Mouse (Mus musculus) heart, postnatal 36 days (tissue): ENCODE results near the gene Ccr1. TPM values are rescaled to one million over a fixed set of nuclear protein-coding genes. Genes with fewer than 3 reads are reported as not detected.

Experiments
- DNase-seq, 2 experiments: peaks; one replicate each; pipeline ENCODE4 v3.0.0; 2021 to 2022
- intact Hi-C: fragments of 180-260 bp; cut with DNase I; formaldehyde crosslinking; loops from one replicate; pipeline ENCODE4 v1.15.1; 2025
- total RNA-seq, 2 experiments: library from RNA; stranded (reverse); gene quantifications; 2 replicates each; pipeline ENCODE4 v1.2.3; 2021

Gene Ccr1
- total RNA-seq, 2 experiments from 2014 or later, result 1.1 to 1.3 TPM

DNA sequence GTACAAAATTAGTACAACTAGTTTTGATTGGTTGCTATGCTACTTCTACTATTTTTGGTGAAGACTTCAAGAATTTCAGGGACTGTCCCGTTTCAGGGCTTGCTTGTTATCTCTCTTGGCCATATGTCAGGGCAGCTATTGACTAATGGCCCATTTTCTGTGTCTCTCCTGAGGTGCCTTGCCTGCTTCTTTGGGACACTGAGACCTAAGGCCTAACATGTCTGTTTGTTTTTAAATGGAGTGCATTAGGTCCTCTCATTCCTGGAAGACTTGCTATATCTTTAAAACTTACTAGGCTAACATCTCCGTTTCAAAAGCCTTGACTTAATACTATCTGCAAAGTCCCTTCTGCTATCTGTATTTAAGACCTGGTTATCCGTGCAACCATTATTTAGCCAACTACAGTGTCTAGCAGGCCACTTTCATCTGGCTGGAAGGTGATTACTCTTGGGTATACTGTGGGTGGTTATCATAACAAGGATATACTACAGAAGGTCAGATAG is 10.5 kb downstream of the Ccr1 start:
- DNase-seq, result no peak
- intact Hi-C loops, result no loop called here

GRCm38 (mm10) chr9:123956892-123957291 is 11.6 kb downstream of the Ccr1 start:
- no peak for DNase-seq
- intact Hi-C loops, result no loop called here

DNA sequence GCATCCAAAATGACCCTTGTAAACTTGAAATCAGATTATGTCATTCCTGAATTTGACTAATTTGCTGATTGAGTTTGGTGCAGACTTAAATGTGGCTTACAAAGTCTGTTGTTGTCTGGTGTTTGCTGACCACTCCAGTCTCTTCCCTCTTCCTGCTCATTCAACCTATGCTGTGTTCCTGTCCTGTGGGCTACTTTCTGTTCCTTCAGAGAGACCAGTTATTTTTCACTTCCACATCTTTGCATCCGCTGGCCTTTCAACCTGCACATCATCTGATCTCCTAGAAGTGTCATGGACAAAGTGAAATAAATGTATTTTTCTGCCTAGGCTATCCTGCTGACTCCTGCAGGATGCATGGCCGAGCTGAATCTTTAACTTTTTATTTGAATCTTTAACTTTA is 14.9 kb downstream of the Ccr1 start:
- no peak for DNase-seq
- intact Hi-C loops, result no loop called here

GRCm38 (mm10) chr9:123951176-123951575 is 17.3 kb downstream of the Ccr1 start:
- intact Hi-C loops, result no loop called here

GRCm38 (mm10) chr9:123949432-123949831 is 19.1 kb downstream of the Ccr1 start:
- intact Hi-C loops, result no loop called here
- DNase-seq, result no peak

More at GRCm38 (mm10) chr9:123951176-123951575, 17.3 kb downstream of the Ccr1 start:
- no peak for DNase-seq

GRCm38 (mm10) chr9:123947815-123948214 is 20.7 kb downstream of the Ccr1 start:
- intact Hi-C loops, result no loop called here
- DNase-seq, result no peak

DNA sequence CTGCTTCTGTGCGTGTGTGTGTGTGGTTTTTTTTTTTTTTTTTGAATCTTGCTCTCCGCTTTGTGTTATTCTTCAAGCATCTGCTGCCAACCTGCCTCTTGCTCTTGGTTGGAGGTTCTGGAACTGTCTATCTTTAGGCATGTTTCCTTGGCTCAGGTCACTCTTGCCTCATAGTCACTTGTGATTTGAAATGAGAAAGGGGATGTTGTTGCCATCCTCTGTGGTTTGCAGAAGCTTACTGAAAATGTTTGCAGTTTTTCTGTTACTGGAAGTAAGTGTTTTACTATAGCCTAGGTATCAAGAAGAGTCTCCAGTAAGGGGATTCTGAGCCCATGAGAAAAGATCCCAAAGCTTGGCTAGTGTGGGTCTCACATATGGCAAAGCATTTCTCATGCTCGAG is 26.5 kb downstream of the Ccr1 start:
- intact Hi-C loops, result no loop called here

DNA sequence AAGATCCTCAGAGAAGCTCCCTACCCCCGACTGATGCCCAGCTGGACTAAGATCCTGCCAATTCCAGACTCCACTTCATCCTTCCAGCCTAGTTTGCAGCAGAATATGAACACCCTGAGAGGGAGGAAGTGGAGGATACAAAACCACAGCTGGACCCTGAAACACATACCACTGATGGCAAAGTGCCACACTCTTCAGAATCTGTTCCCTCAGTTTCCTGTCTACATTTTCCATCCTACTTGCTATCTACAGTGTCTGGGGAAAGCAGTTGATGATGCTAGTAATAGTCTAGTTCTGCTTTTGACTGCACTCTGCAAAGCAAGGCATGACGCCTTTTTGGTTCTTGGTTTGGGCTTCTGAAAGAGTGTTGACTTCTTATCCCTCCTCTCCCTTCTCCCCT is 27.2 kb downstream of the Ccr1 start:
- no peak for DNase-seq
- intact Hi-C loops, result no loop called here

More for the DNA sequence above, 26.5 kb downstream of the Ccr1 start:
- no peak for DNase-seq

GRCm38 (mm10) chr9:123940628-123941027 is 27.9 kb downstream of the Ccr1 start:
- DNase-seq, result no peak
- intact Hi-C loops, result no loop called here

- DNase-seq, result no peak
- intact Hi-C loops, result no loop called here
Measured at GRCm38 (mm10) chr9:123940168-123940567, 28.3 kb downstream of the Ccr1 start.

- DNase-seq, result no peak
- intact Hi-C loops, result no loop called here
Measured at GRCm38 (mm10) chr9:123937989-123938388, 30.5 kb downstream of the Ccr1 start.

GRCm38 (mm10) chr9:123936604-123937280 is 31.8 kb downstream of the Ccr1 start:
- no peak for DNase-seq
- intact Hi-C loops, result no loop called here

GRCm38 (mm10) chr9:123935776-123936175 is 32.7 kb downstream of the Ccr1 start:
- DNase-seq, result no peak
- intact Hi-C loops, result no loop called here

- intact Hi-C loops, result no loop called here
- no peak for DNase-seq
Measured at GRCm38 (mm10) chr9:123935346-123935745, 33.1 kb downstream of the Ccr1 start.

DNA sequence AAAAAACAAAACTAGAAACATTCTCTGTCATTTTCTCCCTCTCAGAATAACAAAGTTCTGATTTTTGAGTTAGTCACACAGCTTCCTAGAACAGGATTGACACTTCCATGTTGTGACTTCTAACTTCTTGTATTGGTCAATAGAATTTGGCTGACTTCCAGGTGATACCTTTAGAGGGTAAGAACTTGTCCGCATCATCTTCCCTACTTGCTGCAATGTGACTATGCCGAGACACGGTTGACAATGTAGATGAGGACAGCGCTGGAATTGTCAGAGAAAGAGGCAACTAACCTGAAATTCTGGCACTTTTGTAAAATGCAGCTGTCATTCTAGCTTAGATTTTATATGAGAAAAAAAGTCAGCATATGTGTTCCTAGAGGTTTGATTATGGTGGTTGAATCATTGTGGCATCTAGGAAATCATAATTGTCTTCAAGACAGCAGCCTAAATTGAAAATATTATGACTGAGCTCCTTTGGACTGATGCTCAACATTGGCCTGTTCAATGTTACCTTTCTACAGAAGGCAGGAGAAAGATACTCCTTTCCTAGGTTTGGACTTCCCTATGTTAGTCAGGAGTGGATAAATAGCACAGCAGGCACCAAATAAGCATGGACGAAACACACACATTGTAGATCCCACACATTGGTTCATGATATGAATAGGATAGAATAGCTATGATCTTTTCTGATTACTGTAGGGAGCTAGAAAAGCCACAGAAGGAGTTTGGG is 34.6 kb downstream of the Ccr1 start:
- no peak for DNase-seq
- intact Hi-C loops, result no loop called here

GRCm38 (mm10) chr9:123932911-123933675 is 35.4 kb downstream of the Ccr1 start:
- intact Hi-C loops, result no loop called here

GRCm38 (mm10) chr9:123931761-123932700 is 36.5 kb downstream of the Ccr1 start:
- DNase-seq, result no peak
- intact Hi-C loops, result no loop called here

More at GRCm38 (mm10) chr9:123932911-123933675, 35.4 kb downstream of the Ccr1 start:
- DNase-seq, result no peak

DNA sequence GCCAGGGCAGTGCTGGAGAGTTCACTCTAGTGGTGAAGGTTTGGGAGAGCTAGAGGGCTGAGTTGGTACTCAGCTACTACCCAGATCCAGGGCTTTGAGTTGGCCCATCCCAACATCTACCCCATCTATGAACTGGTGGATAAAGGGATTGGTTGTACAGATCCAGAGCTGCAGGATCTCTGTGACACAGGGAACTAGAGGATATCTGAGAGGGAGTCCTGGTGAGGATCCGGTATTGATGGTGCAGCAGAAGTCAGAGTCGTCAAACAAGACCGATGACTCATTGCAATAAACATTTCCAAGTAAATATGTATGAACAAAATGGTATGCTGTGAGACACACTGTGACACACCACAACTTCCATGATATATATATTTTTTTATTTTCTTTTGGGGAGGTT is 37.6 kb downstream of the Ccr1 start:
- DNase-seq, result no peak
- intact Hi-C loops, result no loop called here

DNA sequence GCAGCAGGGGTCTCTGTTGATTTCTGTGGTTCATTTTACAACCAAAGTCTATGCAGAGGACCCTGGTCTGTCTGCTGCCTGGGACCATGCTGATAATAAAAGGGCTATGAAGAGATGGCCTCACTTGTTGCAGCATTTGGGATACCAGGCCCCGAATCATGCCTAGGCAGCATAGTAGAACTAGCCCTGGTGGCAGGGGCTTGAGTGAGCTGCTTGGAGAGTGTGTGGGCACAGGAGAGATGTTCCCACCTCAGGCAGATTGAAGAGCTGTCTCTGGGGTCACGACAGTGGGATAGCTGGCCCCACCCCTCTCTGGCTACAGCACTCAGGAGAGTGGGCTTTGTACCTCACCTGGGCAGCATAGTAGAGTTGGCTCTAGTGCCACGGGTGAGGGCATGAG is 38.0 kb downstream of the Ccr1 start:
- intact Hi-C loops, result no loop called here
- no peak for DNase-seq

DNA sequence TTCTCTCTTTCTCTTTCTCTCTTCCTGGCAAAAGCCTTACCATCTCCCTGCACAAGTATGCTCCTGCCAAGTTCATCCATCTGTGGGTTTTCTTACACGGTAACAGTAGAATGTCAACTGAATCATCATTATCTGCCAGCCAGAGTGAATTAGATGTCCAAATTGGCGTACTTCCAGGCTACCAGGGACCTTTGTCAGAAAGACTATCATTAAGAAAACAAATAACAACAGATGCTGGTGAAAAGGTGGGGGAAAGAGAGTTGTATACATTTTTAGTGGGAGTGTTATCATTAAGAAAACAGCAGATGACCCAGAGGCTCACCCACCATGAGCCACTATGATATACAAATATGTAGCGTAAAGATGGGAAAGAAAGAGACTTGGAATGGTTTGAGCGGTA is 38.6 kb downstream of the Ccr1 start:
- no peak for DNase-seq
- intact Hi-C loops, result no loop called here
